Mouse (Mus musculus) C2C12 (cell line): ENCODE data around the gene Axl.

Source experiments
- CTCF ChIP-seq: IDR thresholded peaks from one replicate; pipeline ENCODE4 v1.5.1; 2011; ENCODE audit not compliant: control insufficient read depth, insufficient read depth, insufficient read length
- FOSL1 ChIP-seq: IDR thresholded peaks from one replicate; pipeline ENCODE4 v1.8.0; 2011; ENCODE audit warnings: mild to moderate bottlenecking, low read length; ENCODE audit not compliant: poor library complexity, insufficient read depth, severe bottlenecking
- MYOD1 ChIP-seq: IDR thresholded peaks from one replicate; pipeline ENCODE4 v1.6.1; 2011; ENCODE audit warnings: low read depth; ENCODE audit not compliant: control insufficient read depth, insufficient read length
- MYOG ChIP-seq: IDR thresholded peaks from one replicate; pipeline ENCODE4 v1.6.1; 2011; ENCODE audit not compliant: control insufficient read depth, insufficient read length; ENCODE audit errors: extremely low read depth
- USF1 ChIP-seq: IDR thresholded peaks from one replicate; pipeline ENCODE4 v1.6.1; 2011; ENCODE audit warnings: low read depth, mild to moderate bottlenecking, control low read depth, moderate library complexity

GRCm38 (mm10) chr7:25814711-25815110 lies 26.2 kb upstream of the Axl start:
- TF ChIP-seq CTCF (no peak), MYOG (no peak), USF1 (no peak), MYOD1 (no peak), FOSL1 (no peak)
